Mouse (Mus musculus): Measurements from ENCODE around the gene Plekhg6. TPM values are rescaled to one million over a fixed set of nuclear protein-coding genes. Genes with fewer than 3 reads are reported as not detected.

The Plekhg6 gene
- under 1 TPM; 0.59 to 0.62 TPM for total RNA-seq (2021)
- long read RNA-seq, experiment 1 = 0 reads
- long read RNA-seq, experiment 2, partial matches to known transcripts = 1 of 1 reads
- long read RNA-seq, experiment 2, other reads (novel, unspliced or antisense) = 0 of 1 reads

- DNase-seq (ENCODE audit: low spot score in 2 of 2) = no peak
Observed at GRCm38 (mm10) chr6:125380372-125381360, at the start of gene Plekhg6. Plekhg6 (minus strand) TSS chr6:125380793.

- DNase-seq (ENCODE audit: low spot score in 2 of 2) = no peak
Observed at GRCm38 (mm10) chr6:125429741-125430140, 49.1 kb upstream of the Plekhg6 start.

GRCm38 (mm10) chr6:125426383-125427360 is 46.1 kb upstream of the Plekhg6 start:
- DNase-seq (ENCODE audit: low spot score in 2 of 2) = peak; percentile 76 to 80

GRCm38 (mm10) chr6:125425205-125426090 is 44.9 kb upstream of the Plekhg6 start:
- DNase-seq (ENCODE audit: low spot score in 2 of 2) = no peak

- no peak for DNase-seq (ENCODE audit: low spot score in 2 of 2)
Observed at GRCm38 (mm10) chr6:125424156-125424555, 43.6 kb upstream of the Plekhg6 start.

- no peak for DNase-seq (ENCODE audit: low spot score in 2 of 2)
Observed at GRCm38 (mm10) chr6:125423507-125423906, 42.9 kb upstream of the Plekhg6 start.

GRCm38 (mm10) chr6:125423099-125423498 is 42.5 kb upstream of the Plekhg6 start:
- no peak for DNase-seq (ENCODE audit: low spot score in 2 of 2)

- DNase-seq (ENCODE audit: low spot score in 2 of 2) = peak in 1 of 2 experiments; percentile 48
Observed at GRCm38 (mm10) chr6:125422051-125422822, 41.6 kb upstream of the Plekhg6 start.

GRCm38 (mm10) chr6:125420458-125421063 is 40.0 kb upstream of the Plekhg6 start:
- DNase-seq (ENCODE audit: low spot score in 2 of 2) = no peak

GRCm38 (mm10) chr6:125418744-125419143 is 38.2 kb upstream of the Plekhg6 start:
- DNase-seq (ENCODE audit: low spot score in 2 of 2) = peak; percentile 51 to 80

GRCm38 (mm10) chr6:125413326-125413725 is 32.7 kb upstream of the Plekhg6 start:
- DNase-seq (ENCODE audit: low spot score in 2 of 2) = no peak

GRCm38 (mm10) chr6:125411661-125412060 is 31.1 kb upstream of the Plekhg6 start:
- no peak for DNase-seq (ENCODE audit: low spot score in 2 of 2)

- no peak for DNase-seq (ENCODE audit: low spot score in 2 of 2)
Observed at GRCm38 (mm10) chr6:125410995-125411547, 30.5 kb upstream of the Plekhg6 start.

- no peak for DNase-seq (ENCODE audit: low spot score in 2 of 2)
Observed at GRCm38 (mm10) chr6:125410551-125410950, 30.0 kb upstream of the Plekhg6 start.

GRCm38 (mm10) chr6:125407657-125408056 is 27.1 kb upstream of the Plekhg6 start:
- DNase-seq (ENCODE audit: low spot score in 2 of 2) = no peak

GRCm38 (mm10) chr6:125407224-125407623 is 26.6 kb upstream of the Plekhg6 start:
- no peak for DNase-seq (ENCODE audit: low spot score in 2 of 2)

- DNase-seq (ENCODE audit: low spot score in 2 of 2) = no peak
Observed at GRCm38 (mm10) chr6:125405461-125406382, 25.1 kb upstream of the Plekhg6 start.

GRCm38 (mm10) chr6:125389853-125390252 is 9.3 kb upstream of the Plekhg6 start:
- no peak for DNase-seq (ENCODE audit: low spot score in 2 of 2)

Data from adrenal gland, postnatal 4 days (tissue).